Mouse (Mus musculus) forelimb bud, embryonic 11.5 days (tissue): ENCODE data around the gene Kctd21.

Experiments
- DNase-seq: peaks from one replicate; pipeline ENCODE4 v3.0.0-alpha.2; 2012; ENCODE audit warnings: low read depth, low spot score

The Kctd21 gene

DNA sequence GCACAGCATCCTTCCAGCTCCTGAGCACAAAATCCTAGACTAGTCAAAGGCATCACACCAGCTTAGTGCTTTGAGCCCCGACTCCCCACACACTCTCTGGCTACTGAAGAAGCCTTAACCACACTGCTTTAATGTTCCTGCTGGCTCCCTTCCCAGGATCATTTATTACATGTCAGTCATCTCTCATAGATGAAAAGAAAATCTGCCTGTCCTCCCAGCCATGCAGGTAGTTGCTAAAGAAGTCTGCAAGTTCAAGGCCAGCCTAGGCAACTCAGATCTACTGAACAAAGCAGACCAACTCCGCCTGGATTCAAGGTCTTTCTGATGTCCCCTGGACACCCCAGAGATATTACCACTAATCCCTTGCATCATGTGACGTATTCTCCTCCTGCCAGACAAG lies 14.4 kb upstream of the Kctd21 start:
- no peak for DNase-seq

DNA sequence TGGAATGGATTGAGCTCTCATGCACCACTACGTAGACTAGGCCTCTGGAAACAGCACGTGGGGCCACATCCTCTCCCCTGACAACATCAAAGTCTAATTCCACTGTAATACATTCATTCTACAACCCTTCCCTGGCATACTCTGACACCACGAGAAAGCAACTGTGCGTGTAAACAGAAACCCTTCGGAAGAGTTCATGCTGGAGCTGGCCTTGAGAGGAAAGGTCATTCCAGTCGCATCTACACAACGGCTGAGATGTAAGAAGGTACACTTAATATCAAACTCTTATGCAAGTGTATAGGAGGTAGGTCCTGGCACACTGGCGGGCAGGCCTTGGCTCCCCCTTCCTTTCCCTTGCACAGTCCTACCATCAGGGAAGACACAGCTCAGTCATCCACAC lies 7.8 kb upstream of the Kctd21 start:
- DNase-seq = no peak

DNA sequence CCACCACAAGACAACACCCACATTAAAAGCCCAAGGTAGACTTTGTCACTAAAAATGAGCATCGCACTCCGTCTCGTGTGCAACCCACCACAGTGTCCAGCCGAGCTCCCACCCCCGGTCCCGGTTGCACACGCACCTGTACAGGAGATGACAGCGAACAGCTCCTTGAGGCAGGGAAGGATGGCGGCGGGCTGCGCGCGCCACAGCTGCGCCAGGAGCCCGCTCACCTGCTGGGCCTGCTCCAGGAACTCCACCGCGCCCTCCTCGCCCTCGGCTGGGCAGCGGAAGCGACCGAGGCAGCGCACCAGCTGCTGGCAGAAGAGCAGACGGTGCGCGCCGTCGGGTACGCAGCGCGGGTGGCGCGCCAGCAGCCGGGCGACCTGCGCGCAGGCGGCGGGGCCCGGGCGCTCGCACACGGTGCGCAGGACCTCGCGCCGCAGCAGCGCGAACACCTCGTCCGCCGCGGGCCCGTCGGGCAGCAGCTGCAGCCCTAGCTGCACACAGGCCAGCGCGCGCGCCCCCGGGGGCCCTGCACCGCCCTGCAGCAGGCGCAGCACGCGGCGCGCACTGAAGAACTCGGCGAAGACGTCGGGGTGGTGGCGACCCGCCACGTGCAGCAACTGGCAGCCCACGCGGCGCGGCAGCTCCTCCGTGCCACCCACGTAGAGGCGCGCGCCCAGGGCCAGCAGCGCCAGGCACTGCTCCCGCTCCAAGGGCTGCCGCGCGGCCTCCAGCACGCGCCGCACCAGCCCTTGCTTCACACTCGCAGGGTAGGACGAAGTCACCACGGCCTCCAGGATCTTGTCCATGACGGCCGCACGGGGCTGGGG lies 6.8 kb upstream of the Kctd21 start:
- DNase-seq = peak; percentile 23

DNA sequence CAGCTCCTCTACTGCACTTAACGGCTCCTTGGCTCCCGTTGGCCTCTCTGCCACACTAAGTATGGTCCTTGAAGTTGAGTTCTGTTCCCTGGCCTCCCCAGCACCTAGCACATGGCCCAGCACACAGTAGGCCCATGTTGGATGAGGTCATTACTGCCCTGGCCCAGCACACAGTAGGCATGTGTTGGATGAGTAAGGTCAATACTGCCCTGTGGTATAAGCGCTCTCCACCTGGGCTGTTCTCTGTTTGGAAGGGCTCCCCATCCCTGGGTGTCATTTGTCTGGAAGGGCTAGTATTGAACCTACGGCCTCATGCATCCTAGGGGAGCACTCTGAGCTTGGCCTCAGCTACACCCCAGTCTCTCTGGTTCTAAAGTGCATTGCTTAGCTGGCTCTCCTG lies 4.8 kb upstream of the Kctd21 start:
- no peak for DNase-seq

DNA sequence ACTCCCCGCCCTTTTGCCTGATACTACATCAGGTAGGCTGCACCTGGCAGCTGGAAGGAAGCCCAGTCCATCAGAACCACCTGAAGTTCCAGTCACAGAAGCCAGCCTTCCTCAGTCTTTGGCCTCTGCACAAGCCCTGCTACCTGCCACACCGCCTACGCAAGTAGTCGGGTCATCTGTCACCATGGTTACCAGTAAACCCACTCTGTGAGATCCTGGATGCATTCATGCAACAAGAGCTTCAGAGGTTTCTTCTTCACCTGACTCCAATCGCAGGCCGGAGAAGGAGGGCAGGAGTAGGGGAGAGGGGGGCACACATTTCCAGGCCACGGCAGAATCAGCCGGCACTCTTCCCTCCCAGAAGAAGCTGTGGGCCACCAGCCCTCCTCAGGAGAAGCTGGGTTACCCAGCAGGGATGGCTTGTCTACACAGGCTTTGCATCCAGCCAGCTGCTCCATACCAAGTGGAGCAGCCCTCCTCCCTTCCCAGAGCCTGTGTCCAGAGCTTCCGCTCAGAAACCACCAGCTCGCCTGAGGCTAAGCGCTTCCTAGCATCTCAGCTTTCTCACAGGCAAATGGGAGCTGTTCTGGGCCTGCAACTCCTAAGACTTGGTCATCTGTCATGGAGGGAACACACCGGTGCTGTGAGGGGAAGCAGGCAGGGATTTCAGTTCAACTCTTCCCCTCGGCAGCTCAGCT lies 3.1 kb upstream of the Kctd21 start:
- DNase-seq = no peak

DNA sequence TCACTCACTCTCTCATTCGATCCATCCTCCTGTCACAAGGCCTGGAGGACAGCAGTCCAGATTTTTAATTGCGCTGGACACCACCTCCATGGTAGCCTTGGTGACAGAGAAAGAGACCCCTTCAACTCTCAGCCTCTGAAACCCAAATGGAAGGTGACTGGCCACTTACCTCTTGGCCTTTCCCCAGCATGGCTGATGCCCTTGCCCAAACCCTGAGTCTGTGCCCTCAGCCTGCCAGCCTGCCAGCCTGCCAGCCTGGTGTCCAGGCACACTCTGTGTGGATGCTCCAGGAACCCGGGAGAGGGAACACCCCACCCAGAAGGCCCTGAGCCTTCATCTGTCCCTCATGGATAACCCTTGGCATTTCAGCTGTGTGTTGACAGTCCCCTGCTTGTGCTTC lies 2.5 kb upstream of the Kctd21 start:
- DNase-seq = no peak

DNA sequence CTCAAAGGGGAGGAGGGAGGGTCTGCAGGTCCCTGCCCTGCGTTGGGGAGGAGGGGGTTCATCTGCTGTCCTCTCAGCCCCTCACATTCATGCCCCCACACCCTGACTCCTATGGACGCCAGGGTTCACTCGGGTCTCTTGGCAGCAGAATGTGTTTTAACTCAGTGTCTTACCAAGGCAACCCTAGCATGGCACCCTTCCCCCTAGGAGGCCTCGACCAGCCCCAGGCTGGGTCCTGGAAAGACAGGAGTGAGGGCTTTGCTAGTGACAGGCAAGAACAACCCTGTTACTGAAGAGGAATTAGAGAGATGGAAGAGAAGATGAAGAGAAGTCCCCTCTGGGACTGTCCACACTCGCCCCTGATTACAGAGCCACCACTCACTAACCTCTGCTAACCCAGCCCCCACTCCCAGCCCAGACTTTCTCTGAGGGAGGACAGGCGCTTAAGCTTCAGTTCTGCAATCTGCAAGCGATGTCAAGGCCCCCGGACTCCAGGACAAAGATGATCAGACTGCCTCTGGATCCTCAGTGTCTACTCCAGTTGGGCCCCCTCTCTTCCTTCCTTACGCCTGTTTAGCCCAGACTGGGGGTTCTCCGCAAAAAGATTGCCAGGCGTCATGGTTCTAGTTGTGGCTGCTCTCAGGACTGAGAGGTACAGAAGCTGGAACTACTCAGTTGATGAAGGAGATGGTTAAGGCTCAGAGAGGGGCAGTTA lies 1.0 kb upstream of the Kctd21 start:
- no peak for DNase-seq

DNA sequence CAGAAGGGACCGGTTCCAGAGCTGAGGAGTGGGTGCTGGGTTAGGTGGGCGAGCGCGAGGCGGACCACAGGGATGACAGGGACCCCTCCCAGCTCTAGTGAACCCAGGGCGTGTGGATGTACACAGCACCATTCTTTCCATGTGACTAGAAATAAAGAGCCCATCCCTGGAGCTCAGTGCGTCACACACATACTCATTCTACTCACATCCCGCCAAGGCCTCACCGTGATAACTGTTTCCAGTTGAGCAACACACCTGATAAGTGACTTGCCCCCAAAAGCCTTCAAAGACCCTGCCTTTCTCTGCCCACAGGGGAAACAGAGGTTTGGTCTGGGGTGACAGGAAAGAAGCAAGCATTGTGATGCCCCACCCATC lies 527 bp downstream of the Kctd21 start:
- DNase-seq = no peak

DNA sequence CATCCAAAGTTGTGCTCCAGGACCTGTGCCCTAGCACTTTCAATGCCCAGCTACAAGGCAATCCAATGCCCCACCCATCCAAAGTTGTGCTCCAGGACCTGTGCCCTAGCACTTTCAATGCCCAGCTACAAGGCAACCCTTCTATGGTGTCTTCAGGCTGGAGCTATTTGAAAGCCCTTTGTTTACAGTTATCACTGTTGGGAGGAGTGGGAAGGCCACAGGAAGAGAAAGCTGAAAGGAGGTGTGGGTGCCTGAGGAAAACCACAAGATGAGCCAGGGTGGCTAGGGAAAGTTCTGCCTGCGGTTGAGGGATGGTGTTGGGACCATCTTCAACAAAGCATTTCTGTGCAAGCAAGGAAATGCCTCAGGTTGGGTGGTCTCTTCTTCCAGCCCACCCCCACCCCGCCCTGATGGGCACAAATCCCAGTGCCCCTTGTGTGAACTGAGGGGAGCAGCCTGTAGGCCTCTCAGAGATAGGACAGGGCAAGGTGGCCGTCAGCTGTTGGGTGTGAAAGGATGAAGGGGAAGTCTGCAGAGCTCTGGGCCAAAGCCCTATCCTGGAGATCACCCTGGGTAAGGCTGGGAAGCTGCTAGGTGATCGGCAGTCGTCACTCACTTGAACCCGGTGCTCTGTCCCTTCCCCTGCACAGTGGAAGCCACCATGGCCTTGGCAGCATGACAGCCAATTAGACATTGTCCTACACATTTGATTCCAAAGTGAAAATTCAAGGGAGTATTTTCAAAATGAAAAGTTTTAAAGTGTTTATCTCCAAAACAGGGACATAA lies 1.2 kb downstream of the Kctd21 start:
- DNase-seq = no peak

DNA sequence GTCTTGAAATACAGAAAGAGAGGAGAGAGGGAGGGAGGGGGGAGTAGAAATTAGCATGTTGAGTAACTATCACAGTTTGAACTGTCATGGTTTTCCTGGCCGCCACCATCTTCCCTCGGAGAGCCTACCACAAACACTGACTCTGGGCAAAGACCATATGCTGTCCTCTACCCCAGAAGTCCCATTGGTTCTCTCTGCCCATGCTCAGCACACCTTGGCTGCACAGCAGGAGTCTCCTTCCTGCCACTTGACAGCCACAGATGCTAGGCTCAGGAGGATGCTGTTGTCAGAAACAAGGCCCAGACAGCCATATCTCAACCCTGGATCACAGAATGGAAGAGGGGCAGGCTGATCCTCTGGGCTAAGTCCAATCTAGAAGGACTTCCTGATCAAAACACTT lies 2.3 kb downstream of the Kctd21 start:
- DNase-seq = no peak

DNA sequence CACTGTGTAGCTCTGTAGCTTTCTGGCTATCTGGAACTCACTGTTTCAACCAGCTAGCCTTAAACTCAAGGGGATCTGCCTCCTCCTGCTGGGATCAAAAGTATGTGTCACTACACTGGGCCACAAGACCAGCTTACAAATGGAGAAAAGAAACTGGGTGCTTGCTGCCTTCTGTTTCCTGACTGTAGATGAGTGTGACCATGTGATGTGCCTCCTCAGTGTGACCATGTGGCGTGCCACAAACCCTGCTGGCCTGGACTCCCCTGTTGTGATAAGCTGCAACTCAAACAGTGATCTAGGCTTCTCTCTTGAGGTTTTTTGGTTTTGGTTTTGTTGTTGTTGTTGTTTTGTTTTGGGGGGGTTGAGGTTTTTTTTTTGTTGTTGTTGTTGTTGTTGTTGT lies 4.6 kb downstream of the Kctd21 start:
- no peak for DNase-seq

DNA sequence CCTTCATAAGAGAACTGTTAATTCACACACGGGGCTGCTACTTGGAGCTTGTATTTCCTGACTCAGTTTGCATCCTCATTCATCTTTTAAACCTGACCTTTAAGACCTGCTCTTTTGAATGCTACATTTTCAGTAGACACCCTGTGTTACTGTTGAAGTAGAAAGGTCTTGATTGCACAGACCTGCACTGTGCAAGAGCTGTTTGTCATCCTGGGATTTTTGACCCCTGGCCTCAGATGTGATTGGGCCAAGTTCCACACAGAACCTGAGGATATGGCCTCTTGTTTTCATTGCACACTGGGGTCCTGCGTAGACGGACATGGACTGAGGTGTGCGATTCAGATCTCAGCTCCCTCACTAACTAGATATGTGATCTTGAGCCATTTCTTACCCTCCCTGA lies 6.5 kb downstream of the Kctd21 start:
- no peak for DNase-seq

DNA sequence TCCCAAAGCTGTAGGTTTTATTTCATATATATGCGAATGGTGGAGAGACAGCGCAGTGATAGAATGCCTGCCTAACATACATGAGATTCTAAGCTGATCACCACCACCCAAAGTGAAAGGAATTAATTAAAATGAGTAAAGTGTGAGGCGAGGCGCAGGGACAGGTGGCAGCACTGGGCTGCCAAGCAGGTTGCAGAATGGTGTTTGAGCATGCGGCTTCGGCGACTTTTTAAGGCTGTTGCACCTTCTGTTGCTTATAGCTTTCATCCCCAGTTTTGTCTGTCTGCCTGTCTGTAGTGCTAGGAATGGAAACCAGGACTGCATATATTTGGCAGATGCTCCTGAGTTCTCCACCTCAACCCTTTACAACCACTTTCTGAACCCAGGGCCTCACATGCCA lies 7.5 kb downstream of the Kctd21 start:
- no peak for DNase-seq

DNA sequence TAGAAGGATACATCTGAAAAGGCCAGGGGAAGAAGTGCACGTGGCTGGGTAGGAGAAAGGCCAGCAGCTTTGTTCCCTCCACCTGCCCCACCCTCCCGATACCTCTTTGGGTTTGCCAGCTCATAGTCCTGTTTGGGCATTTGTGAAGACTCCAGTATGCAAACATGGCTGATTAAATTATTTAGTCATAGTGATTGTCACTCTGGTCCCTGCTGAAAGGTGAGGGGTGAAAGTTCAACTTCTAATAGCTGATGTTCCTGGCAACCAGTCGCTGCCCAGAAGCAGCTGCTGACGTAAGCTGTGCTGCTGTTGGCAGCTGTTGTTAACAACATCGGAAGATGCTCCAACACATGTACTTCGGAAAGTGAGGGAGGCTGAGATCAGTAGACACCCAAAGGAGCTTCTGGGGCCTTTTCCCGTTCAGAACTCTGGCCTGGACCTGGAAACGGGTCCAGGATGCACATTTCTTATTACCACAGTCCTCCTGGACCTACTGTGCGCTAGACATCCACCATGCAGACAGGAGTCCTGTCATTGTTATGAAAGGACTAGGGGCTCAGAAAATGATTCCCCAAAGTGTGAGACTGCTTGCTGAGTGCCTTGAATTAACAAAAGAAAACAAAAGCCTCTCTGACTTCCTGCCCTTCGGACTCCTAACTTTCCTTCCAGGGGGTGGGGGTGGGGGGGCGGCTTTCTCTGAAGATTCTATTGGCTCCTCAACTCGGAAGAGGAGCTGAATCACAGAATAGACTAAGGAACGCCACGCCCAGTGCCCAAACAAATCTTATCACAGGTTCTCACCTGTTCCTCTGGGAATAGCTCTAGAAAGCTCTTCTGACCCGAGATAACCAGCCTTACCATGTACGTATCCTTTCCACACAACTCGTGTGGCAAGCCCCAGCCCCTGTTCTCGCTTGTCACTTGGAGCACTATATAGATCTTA lies 9.1 kb downstream of the Kctd21 start:
- DNase-seq = no peak

DNA sequence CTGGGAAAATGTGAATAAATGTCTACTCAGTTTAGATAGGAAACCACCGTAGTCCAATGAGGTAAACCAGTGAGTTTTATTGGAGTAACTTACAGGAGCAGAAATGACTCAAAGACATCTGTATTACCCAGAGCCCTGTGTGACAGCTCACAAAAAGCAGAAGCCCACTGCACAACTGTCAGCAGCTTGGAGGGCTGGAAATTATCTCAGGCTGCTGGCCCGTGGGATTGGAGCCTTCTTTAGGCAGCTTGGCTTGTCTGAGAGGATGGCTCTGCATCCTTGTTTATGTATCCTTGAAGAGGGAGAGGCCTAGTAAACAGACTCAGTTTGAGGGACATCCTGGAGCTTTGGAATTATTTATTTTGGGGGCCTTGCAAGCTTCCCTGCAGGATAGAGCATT lies 10.8 kb downstream of the Kctd21 start:
- no peak for DNase-seq

DNA sequence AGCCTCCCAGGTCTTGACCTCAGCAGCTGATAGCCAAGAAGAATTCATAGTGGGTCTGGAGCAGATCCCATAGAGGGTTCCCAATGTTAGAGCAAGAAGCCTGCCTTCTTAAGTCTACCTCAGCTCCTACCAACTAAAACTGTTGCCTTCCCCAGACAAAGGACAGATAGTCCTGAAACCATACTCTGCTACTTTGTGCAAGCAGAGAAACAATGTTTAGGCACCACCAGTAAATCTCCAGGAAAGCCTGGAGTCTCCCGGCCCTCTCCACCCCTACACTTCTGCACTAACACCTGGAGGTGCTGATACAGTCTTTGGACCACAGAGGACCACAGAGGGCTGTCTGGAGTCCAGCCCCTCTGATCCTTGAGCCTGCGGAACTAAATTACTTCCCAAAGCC lies 12.5 kb downstream of the Kctd21 start:
- DNase-seq = no peak

DNA sequence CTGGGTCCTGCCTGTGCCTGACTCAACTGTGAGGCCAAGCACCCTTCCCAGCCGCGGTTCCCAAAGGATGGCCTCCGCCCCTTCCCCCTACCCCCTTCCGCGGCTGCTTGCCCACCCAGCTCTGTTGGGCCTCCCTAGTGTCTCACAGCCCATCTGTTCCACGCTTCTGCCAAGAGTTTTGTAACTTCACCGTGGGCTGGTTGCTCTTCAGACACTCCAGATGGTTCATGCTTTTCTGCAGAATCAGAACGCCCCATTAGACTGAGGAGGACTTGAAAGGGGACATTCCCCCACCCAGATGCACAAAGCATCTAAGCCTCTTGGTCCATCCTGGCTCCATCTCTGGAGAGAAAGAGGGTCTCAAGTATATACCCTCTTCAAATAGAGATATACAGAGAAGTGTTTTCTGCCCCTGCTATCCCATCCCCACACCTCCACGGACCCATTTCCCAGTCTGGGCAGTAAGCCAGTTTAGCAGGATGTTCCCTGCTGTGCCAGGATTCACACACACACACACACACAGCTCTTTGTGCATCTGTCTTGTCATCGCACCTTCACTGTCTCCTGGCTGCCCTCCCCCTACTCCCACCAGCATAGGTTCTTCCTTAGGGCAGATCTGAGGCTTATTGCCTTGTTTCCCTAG lies 13.2 kb downstream of the Kctd21 start:
- no peak for DNase-seq

DNA sequence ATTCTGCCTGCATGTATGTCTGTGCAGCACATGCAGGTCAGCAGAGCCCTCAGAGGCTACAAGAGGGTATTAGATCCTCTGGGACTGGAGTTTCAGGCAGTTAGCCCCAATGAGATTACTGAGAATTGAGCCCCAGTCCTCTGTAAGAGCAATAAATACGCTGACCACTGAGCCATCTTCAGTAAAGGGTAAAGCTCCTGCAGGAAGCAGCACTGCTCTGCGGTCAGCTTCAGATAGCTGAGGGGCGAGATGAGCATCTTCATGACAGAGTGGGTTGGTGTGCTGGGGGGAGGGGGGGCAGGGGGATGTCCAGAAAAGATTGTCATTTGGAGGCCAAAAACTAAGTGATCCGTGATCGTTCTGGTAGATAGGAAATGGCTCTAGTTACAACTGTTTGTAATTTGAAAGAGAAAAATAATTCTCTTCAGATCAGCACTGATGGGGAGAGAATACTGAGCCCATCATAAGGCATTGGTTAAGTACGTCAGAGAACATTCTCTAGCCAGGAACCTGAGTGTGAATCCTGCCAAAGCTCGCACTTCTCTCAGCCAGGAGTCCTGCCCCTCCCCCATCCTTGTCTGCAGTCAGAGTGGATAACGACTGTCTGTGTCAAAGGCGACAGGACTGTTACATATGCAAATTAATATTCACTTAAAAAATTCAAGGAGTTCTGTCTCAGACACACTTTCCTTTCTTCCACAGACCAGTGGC lies 14.1 kb downstream of the Kctd21 start:
- DNase-seq = no peak

DNA sequence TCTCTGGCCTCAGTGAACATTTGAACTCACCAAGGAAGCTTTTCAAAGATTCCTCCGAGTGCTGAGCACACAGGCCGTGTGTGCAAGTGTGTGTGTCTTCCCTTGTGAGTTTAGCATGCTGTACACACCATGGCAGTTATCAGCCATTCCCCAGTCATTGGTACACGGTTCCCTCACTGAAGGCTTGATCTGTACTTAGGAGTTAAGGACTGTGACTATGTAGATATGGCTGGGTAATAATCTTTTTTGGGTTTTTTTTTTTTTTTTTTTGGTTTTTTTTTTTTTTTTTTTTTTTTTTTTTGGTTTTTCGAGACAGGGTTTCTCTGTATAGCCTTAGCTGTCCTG lies 14.7 kb downstream of the Kctd21 start:
- DNase-seq = no peak

DNA sequence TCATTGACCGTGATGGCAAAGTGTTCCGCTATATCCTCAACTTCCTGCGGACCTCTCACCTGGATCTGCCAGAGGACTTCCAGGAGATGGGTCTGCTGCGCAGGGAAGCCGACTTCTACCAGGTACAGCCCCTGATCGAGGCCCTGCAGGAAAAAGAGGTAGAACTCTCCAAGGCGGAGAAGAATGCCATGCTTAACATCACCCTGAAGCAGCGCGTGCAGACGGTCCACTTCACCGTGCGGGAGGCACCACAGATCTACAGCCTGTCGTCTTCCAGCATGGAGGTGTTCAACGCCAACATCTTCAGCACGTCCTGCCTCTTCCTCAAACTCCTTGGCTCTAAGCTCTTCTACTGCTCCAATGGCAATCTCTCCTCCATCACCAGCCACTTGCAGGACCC lies 15.3 kb downstream of the Kctd21 start:
- no peak for DNase-seq
